Mouse (Mus musculus): ENCODE results near the gene Mtx1.

DNA sequence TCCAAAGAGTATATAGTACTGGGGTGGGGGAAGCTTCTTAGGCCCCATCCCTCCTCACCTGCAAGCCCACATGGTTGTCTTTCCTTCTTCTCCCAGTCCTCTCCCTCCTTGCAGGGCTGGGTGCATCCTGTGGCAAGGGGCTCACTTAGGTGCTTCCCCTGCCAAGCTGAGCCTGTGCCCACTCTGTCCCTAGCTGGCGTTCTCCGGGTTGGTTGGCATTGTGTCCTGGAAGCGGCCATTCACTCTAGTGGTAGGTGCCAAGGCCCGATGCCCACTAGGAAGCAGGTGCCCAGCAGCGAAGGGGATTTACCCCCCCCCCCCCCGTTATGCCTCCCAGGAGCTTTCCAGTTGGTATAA is 43.0 kb downstream of the Mtx1 start:
- TF ChIP-seq POLR2A (IDR thresholded peaks at IDR 0.05; ENCODE audit: borderline replicate concordance, insufficient read depth, low read length), result no peak
- no peak for TF ChIP-seq CTCF (IDR thresholded peaks at IDR 0.05; ENCODE audit: borderline replicate concordance, insufficient read depth, low read depth, low read length)

Data from cerebellum, adult 2 months (tissue).